Comparison of ENCODE assay signal across 8 mouse cellular contexts in the genomic region with DNA sequence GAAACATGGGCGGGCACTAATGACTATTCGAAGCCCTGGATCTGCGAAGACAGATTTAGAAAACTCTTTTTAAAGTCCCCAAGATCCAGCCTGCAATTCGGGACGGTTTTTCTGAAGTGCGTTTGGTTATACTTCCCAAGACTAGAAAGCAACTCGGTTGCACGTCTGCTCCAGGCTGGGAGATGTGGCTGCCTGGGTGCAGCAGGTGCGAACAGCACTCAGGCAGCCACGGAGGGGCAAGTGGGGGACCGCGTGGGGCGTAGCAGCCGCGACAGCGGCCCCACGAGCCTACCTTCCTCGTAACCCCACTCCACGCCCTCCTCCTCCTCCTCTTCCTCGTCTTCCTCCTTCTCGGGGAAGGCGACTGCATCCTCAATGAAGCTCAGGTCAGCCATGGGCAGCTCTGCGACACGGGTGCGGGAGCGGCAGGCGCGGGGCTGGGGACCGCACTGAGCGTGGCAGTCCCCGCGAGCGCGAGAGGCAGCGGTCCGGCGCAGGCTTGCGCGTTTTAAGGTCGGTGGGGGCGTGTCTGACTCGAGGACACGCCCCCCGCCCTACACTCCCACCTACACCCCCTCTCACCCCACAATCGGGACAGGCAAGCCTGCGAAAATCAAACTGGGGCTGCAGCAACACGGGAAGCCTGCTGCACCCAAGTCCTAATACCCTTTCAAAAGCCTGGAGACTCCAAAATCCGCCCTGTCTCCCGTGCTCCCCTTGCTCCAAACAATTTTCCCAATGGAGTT. TPM values are rescaled to one million over a fixed set of nuclear protein-coding genes. Genes with fewer than 3 reads are reported as not detected.
A peak's percentile ranks its signal among the peaks of the same experiment; 100 is the strongest.
DNase-seq lines count a peak whose midpoint lies in the region; ATAC-seq and TF ChIP-seq lines count a peak whose summit lies in the region.

Gene Car8, minus strand, starts transcription at position 482 of the 746 bp plus-strand sequence.

- no peak for TF ChIP-seq CTCF in spleen, adult 2 months (IDR thresholded peaks at IDR 0.05; ENCODE audit: extremely low read depth, insufficient read depth, insufficient read length, insufficient replicate concordance)
- no peak for TF ChIP-seq CTCF in lung, postnatal 0 days (IDR thresholded peaks at IDR 0.05)

- H3K9me3 ChIP-seq in forebrain, embryonic 10.5 days, result no peaks in the 10 kb centered on the region
- H3K9me3 ChIP-seq in lung, postnatal 0 days (ENCODE audit: low read length), result no peaks in the 10 kb centered on the region

- 3% methylated on average over 29 of the region's 49 CpGs for WGBS in spleen, adult 2 months
- WGBS in forebrain, embryonic 10.5 days, result 2% methylated on average over 49 of the region's 49 CpGs
- WGBS in lung, postnatal 0 days, result under 1% methylated on average over 45 of the region's 49 CpGs

- TF ChIP-seq EP300 in lung, postnatal 0 days (IDR thresholded peaks at IDR 0.05), result no peak

- peaks cover 5% of the 10 kb centered on the region; the same call in 1 of the 2 replicates for H3K4me1 ChIP-seq in spleen, adult 2 months (ENCODE audit: control insufficient read depth, insufficient read depth, insufficient read length)
- peaks cover 13% of the 10 kb centered on the region for H3K4me1 ChIP-seq in forebrain, embryonic 10.5 days
- 0 out of 2 replicates have a peak, but pooled peaks cover 4% of the 10 kb centered on the region for H3K4me1 ChIP-seq in lung, postnatal 0 days (ENCODE audit: insufficient read depth, low read depth, low read length)

- ATAC-seq in lung, postnatal 0 days, result peak; percentile 87

- H3K27me3 ChIP-seq in spleen, adult 2 months (ENCODE audit: control insufficient read depth, insufficient read depth, low read length), result peaks cover 3% of the 10 kb centered on the region; the same call in 1 of the 2 replicates
- H3K27me3 ChIP-seq in forebrain, embryonic 10.5 days (ENCODE audit: poor library complexity, severe bottlenecking), result peaks cover 28% of the 10 kb centered on the region
- H3K27me3 ChIP-seq in lung, postnatal 0 days (replicated peaks; ENCODE audit: insufficient read depth, low read length), result no peaks in the 10 kb centered on the region

- no peak for DNase-seq in spleen, adult 2 months (ENCODE audit: low read depth in 1 of 2, low spot score in 2 of 2)
- DNase-seq in spleen, postnatal 14 days (ENCODE audit: low spot score in 2 of 2), result no peak
- peak; percentile 58 for DNase-seq in forebrain, embryonic 10.5 days (ENCODE audit: extremely low spot score, low spot score)
- DNase-seq in heart, postnatal 14 days, result peak; percentile 52 to 58
- DNase-seq in kidney, postnatal 36 days, result peak; percentile 29 to 73
- peak; percentile 67 for DNase-seq in lung, postnatal 0 days (ENCODE audit: low spot score)
- DNase-seq in right cerebral cortex, postnatal 10 days (ENCODE audit: low spot score in 2 of 2), result peak; percentile 41 to 65
- no peak for DNase-seq in spleen, postnatal 36 days (ENCODE audit: low spot score in 2 of 2)

- no peaks in the 10 kb centered on the region for H3K36me3 ChIP-seq in spleen, adult 2 months (ENCODE audit: control insufficient read depth, insufficient read depth, low read length)
- H3K36me3 ChIP-seq in forebrain, embryonic 10.5 days (replicated peaks), result no peaks in the 10 kb centered on the region
- no peaks in the 10 kb centered on the region for H3K36me3 ChIP-seq in lung, postnatal 0 days (ENCODE audit: insufficient read depth, low read length)

- TF ChIP-seq POLR2A in spleen, adult 2 months (IDR thresholded peaks at IDR 0.05; ENCODE audit: low read depth, low read length), result no peak

- H3K9ac ChIP-seq in lung, postnatal 0 days (replicated peaks; ENCODE audit: low read depth), result peak within 1 kb of the TSS; percentile 55

- peak within 1 kb of the TSS; percentile 49; the same call in 1 of the 2 replicates for H3K4me3 ChIP-seq in spleen, adult 2 months (ENCODE audit: extremely low read depth, insufficient read depth, insufficient read length)
- H3K4me3 ChIP-seq in forebrain, embryonic 10.5 days, result peak within 1 kb of the TSS; percentile 84
- H3K4me3 ChIP-seq in lung, postnatal 0 days (ENCODE audit: low read depth, low read length), result peak within 1 kb of the TSS; percentile 55

- H3K27ac ChIP-seq in spleen, adult 2 months (ENCODE audit: insufficient read depth, low read length), result no peak within 1 kb of the TSS
- H3K27ac ChIP-seq in forebrain, embryonic 10.5 days, result peak within 1 kb of the TSS; percentile 81
- H3K27ac ChIP-seq in lung, postnatal 0 days (ENCODE audit: low read length), result 0 out of 2 replicates have a peak within 1 kb of the TSS, but pooled peaks have one; percentile 33

- intact Hi-C loops in heart, postnatal 14 days (cut with DNase I), result loop anchor here (5.0 to 10.0 kb wide), 2 partner anchors 36 to 124 kb away; no protein-coding TSS in a partner anchor

- peak within 1 kb of the TSS; percentile 96 for H3K4me2 ChIP-seq in lung, postnatal 0 days (replicated peaks; ENCODE audit: low read depth, low read length)

RNA-seq across cellular contexts. Expression of gene Car8, which starts in this region (rescaled TPM):
- 0.01 TPM in 1 of 2 replicates, not detected in the other for polyA plus RNA-seq in spleen, adult 2 months (2012; rRNA removed)
- polyA plus RNA-seq in forebrain, embryonic 10.5 days (2016; fragmentation: Nextera tagmentation; extraction: Ambion mirVana), result 2.8 and 2.9 TPM in 2 replicates
- 10 to 100 TPM; 10.2 to 10.4 TPM for total RNA-seq in heart, postnatal 14 days (2021)
- 31.6 and 42.7 TPM in 2 replicates for polyA plus RNA-seq in lung, postnatal 0 days (2015; fragmentation: Nextera tagmentation; extraction: Ambion mirVana)

Comparison
In these comparisons a context has a peak if more than half of its experiments do, and no peak if none do; other contexts are left out.
1. DNase-seq: peak in forebrain, embryonic 10.5 days (single experiment), heart, postnatal 14 days (2 of 2), kidney, postnatal 36 days (2 of 2), lung, postnatal 0 days (single experiment) and right cerebral cortex, postnatal 10 days (2 of 2); none in spleen, adult 2 months (0 of 2), spleen, postnatal 14 days (0 of 2) and spleen, postnatal 36 days (0 of 2).
2. Peak in every context shown above with its lines, with median percentiles within 50 percentile points of each other: H3K4me3 ChIP-seq.